Mouse (Mus musculus): Measurements from ENCODE around the gene Hras. TPM values are rescaled to one million over a fixed set of nuclear protein-coding genes. Genes with fewer than 3 reads are reported as not detected.
A peak's percentile ranks its signal among the peaks of the same experiment; 100 is the strongest.

Hras gene
- polyA plus RNA-seq, 1 experiment from 2014 or later, result 166 TPM

MicroRNAs encoded within 50 kb of the gene (microRNA counts, 519-probe panel; counts per million panel counts)
- 3,922 counts per million, percentile 41 among the panel's probes with 10 or more counts for microRNA mmu-miR-210

Small RNA genes lying within 50 kb of the gene (microRNA-seq; reads per million reads assigned to microRNA genes)
- 222 reads per million, percentile 57 among the genes with 10 or more reads in this experiment for gene Mir210

Other genes with a start within 250 kb of the Hras start
- 0.28 and 0.62 TPM in 2 replicates for gene Ifitm5, start 243.7 kb downstream of the Hras start, polyA plus RNA-seq (2014; fragmentation: Nextera tagmentation; extraction: Ambion mirVana)
- not detected in 2 replicates for gene Gm45717, start 238.1 kb downstream of the Hras start, polyA plus RNA-seq (2014; fragmentation: Nextera tagmentation; extraction: Ambion mirVana)
- gene Ifitm2, start 238.0 kb downstream of the Hras start, polyA plus RNA-seq (2014; fragmentation: Nextera tagmentation; extraction: Ambion mirVana), result 103 and 195 TPM in 2 replicates
- 3.5 and 23.6 TPM in 2 replicates for gene Ifitm1, start 226.8 kb downstream of the Hras start, polyA plus RNA-seq (2014; fragmentation: Nextera tagmentation; extraction: Ambion mirVana)
- gene Ifitm3, start 183.2 kb downstream of the Hras start, polyA plus RNA-seq (2014; fragmentation: Nextera tagmentation; extraction: Ambion mirVana), result 19.3 and 34.1 TPM in 2 replicates
- gene Ifitm6, start 176.1 kb downstream of the Hras start, polyA plus RNA-seq (2014; fragmentation: Nextera tagmentation; extraction: Ambion mirVana), result 0.58 and 0.88 TPM in 2 replicates
- not detected in 2 replicates for gene Gm17387, start 164.9 kb downstream of the Hras start, polyA plus RNA-seq (2014; fragmentation: Nextera tagmentation; extraction: Ambion mirVana)
- gene B4galnt4, start 132.9 kb downstream of the Hras start, polyA plus RNA-seq (2014; fragmentation: Nextera tagmentation; extraction: Ambion mirVana), result 34.8 and 36.6 TPM in 2 replicates
- not detected in 2 replicates for gene Pkp3, start 115.8 kb downstream of the Hras start, polyA plus RNA-seq (2014; fragmentation: Nextera tagmentation; extraction: Ambion mirVana)
- 1.2 and 2.2 TPM in 2 replicates for gene Sigirr, start 93.4 kb downstream of the Hras start, polyA plus RNA-seq (2014; fragmentation: Nextera tagmentation; extraction: Ambion mirVana)
- gene Ano9, start 76.2 kb downstream of the Hras start, polyA plus RNA-seq (2014; fragmentation: Nextera tagmentation; extraction: Ambion mirVana), result 0.14 and 0.63 TPM in 2 replicates
- 71.7 and 80.8 TPM in 2 replicates for gene Ptdss2, start 71.6 kb downstream of the Hras start, polyA plus RNA-seq (2014; fragmentation: Nextera tagmentation; extraction: Ambion mirVana)
- gene Rnh1, start 21.1 kb downstream of the Hras start, polyA plus RNA-seq (2014; fragmentation: Nextera tagmentation; extraction: Ambion mirVana), result 45.3 and 54.3 TPM in 2 replicates
- gene Lrrc56, start 152 bp upstream of the Hras start, polyA plus RNA-seq (2014; fragmentation: Nextera tagmentation; extraction: Ambion mirVana), result 4.4 and 6.7 TPM in 2 replicates
- gene Lmntd2, start 20.1 kb upstream of the Hras start, polyA plus RNA-seq (2014; fragmentation: Nextera tagmentation; extraction: Ambion mirVana), result 0.21 and 0.45 TPM in 2 replicates
- 24.8 and 25.3 TPM in 2 replicates for gene Rassf7, start 21.9 kb upstream of the Hras start, polyA plus RNA-seq (2014; fragmentation: Nextera tagmentation; extraction: Ambion mirVana)
- gene Phrf1, start 34.8 kb upstream of the Hras start, polyA plus RNA-seq (2014; fragmentation: Nextera tagmentation; extraction: Ambion mirVana), result 59.5 and 72.3 TPM in 2 replicates
- 0.57 and 0.66 TPM in 2 replicates for gene Irf7, start 72.5 kb upstream of the Hras start, polyA plus RNA-seq (2014; fragmentation: Nextera tagmentation; extraction: Ambion mirVana)
- not detected in 2 replicates for gene Cdhr5, start 82.8 kb upstream of the Hras start, polyA plus RNA-seq (2014; fragmentation: Nextera tagmentation; extraction: Ambion mirVana)
- gene Sct, start 85.1 kb upstream of the Hras start, polyA plus RNA-seq (2014; fragmentation: Nextera tagmentation; extraction: Ambion mirVana), result 3.9 and 4.2 TPM in 2 replicates
- gene Drd4, start 98.0 kb upstream of the Hras start, polyA plus RNA-seq (2014; fragmentation: Nextera tagmentation; extraction: Ambion mirVana), result 0.73 and 0.90 TPM in 2 replicates
- gene Deaf1, start 133.7 kb upstream of the Hras start, polyA plus RNA-seq (2014; fragmentation: Nextera tagmentation; extraction: Ambion mirVana), result 186 and 228 TPM in 2 replicates
- gene Tmem80, start 133.7 kb upstream of the Hras start, polyA plus RNA-seq (2014; fragmentation: Nextera tagmentation; extraction: Ambion mirVana), result 36.7 and 40.2 TPM in 2 replicates
- 0.33 and 0.51 TPM in 2 replicates for gene Eps8l2, start 144.9 kb upstream of the Hras start, polyA plus RNA-seq (2014; fragmentation: Nextera tagmentation; extraction: Ambion mirVana)
- gene Taldo1, start 198.2 kb upstream of the Hras start, polyA plus RNA-seq (2014; fragmentation: Nextera tagmentation; extraction: Ambion mirVana), result 265 and 311 TPM in 2 replicates
- 42.7 and 44.8 TPM in 2 replicates for gene Gatd1, start 220.1 kb upstream of the Hras start, polyA plus RNA-seq (2014; fragmentation: Nextera tagmentation; extraction: Ambion mirVana)
- gene Cend1, start 235.5 kb upstream of the Hras start, polyA plus RNA-seq (2014; fragmentation: Nextera tagmentation; extraction: Ambion mirVana), result 51.6 and 70.7 TPM in 2 replicates
- gene Slc25a22, start 243.9 kb upstream of the Hras start, polyA plus RNA-seq (2014; fragmentation: Nextera tagmentation; extraction: Ambion mirVana), result 66.9 and 80.4 TPM in 2 replicates

Data from neural tube, embryonic 14.5 days (tissue).